Mouse (Mus musculus): Measurements from ENCODE around the gene Birc6. TPM values are rescaled to one million over a fixed set of nuclear protein-coding genes. Genes with fewer than 3 reads are reported as not detected.

Gene Birc6
- polyA plus RNA-seq, 2 experiments: 21.9 to 28.3 TPM

- Histone ChIP-seq H3K27me3 (ENCODE audit: control insufficient read depth, insufficient read depth, low read length) (no peaks in the 10 kb centered on the region), H3K4me3 (ENCODE audit: insufficient read depth in 1 of 2, low read depth in 2 of 2, low read length in 2 of 2) (no peak overlapping the region), H3K9me3 (ENCODE audit: control insufficient read depth, low read length) (no peaks in the 10 kb centered on the region), H3K4me2 (ENCODE audit: low read depth) (no peak overlapping the region), H3K36me3 (replicated peaks; ENCODE audit: control insufficient read depth, insufficient read depth, low read depth) (no peaks in the 10 kb centered on the region; the same call in 1 of the 2 replicates), H3K9ac (replicated peaks) (no peak overlapping the region), H3K27ac (no peak overlapping the region), H3K4me1 (replicated peaks; ENCODE audit: control insufficient read depth in 2 of 2, insufficient read depth in 2 of 2, low read length in 1 of 2) (no peaks in the 10 kb centered on the region)
- no peak for ATAC-seq (ENCODE audit: insufficient read depth)
- TF ChIP-seq EP300 (IDR thresholded peaks at IDR 0.05; ENCODE audit: low read depth) (no peak), CTCF (IDR thresholded peaks at IDR 0.05; ENCODE audit: low read depth) (no peak)
- 52% methylated on average over 11 of the region's 11 CpGs for WGBS (ENCODE audit: insufficient replicate concordance)
- no peak for DNase-seq (ENCODE audit: low read depth in 3 of 3, low spot score in 3 of 3)
Measured at GRCm38 (mm10) chr17:74735392-74735791, 207.3 kb downstream of the Birc6 start.

GRCm38 (mm10) chr17:74749659-74750058, 221.6 kb downstream of the Birc6 start:
- Histone ChIP-seq H3K9me3 (ENCODE audit: control insufficient read depth, low read length) (no peaks in the 10 kb centered on the region), H3K4me1 (replicated peaks; ENCODE audit: control insufficient read depth in 2 of 2, insufficient read depth in 2 of 2, low read length in 1 of 2) (no peaks in the 10 kb centered on the region), H3K4me3 (ENCODE audit: insufficient read depth in 1 of 2, low read depth in 2 of 2, low read length in 2 of 2) (no peak overlapping the region), H3K27ac (no peak overlapping the region), H3K27me3 (ENCODE audit: control insufficient read depth, insufficient read depth, low read length) (no peaks in the 10 kb centered on the region), H3K36me3 (replicated peaks; ENCODE audit: control insufficient read depth, insufficient read depth, low read depth) (no peaks in the 10 kb centered on the region; the same call in 1 of the 2 replicates), H3K9ac (replicated peaks) (no peak overlapping the region), H3K4me2 (ENCODE audit: low read depth) (no peak overlapping the region)
- 66% methylated on average over 1 of the region's 1 CpGs for WGBS (ENCODE audit: insufficient replicate concordance)
- TF ChIP-seq EP300 (IDR thresholded peaks at IDR 0.05; ENCODE audit: low read depth) (no peak), CTCF (IDR thresholded peaks at IDR 0.05; ENCODE audit: low read depth) (no peak)
- ATAC-seq (ENCODE audit: insufficient read depth) (no peak), DNase-seq (ENCODE audit: low read depth in 3 of 3, low spot score in 3 of 3) (no peak)

GRCm38 (mm10) chr17:74751026-74751425, 222.9 kb downstream of the Birc6 start:
- no peak overlapping the region for H3K4me3 ChIP-seq (ENCODE audit: insufficient read depth in 1 of 2, low read depth in 2 of 2, low read length in 2 of 2)
- H3K9ac ChIP-seq (replicated peaks): no peak overlapping the region
- ATAC-seq (ENCODE audit: insufficient read depth) (no peak), DNase-seq (ENCODE audit: low read depth in 3 of 3, low spot score in 3 of 3) (no peak)
- H3K36me3 ChIP-seq (replicated peaks; ENCODE audit: control insufficient read depth, insufficient read depth, low read depth): no peaks in the 10 kb centered on the region; the same call in 1 of the 2 replicates
- no peak overlapping the region for H3K4me2 ChIP-seq (ENCODE audit: low read depth)
- no peak for TF ChIP-seq CTCF (IDR thresholded peaks at IDR 0.05; ENCODE audit: low read depth)
- no peak for TF ChIP-seq EP300 (IDR thresholded peaks at IDR 0.05; ENCODE audit: low read depth)
- WGBS (ENCODE audit: insufficient replicate concordance): 74% methylated on average over 4 of the region's 4 CpGs
- no peaks in the 10 kb centered on the region for H3K9me3 ChIP-seq (ENCODE audit: control insufficient read depth, low read length)
- no peak overlapping the region for H3K27ac ChIP-seq
- H3K27me3 ChIP-seq (ENCODE audit: control insufficient read depth, insufficient read depth, low read length): no peaks in the 10 kb centered on the region
- no peaks in the 10 kb centered on the region for H3K4me1 ChIP-seq (replicated peaks; ENCODE audit: control insufficient read depth in 2 of 2, insufficient read depth in 2 of 2, low read length in 1 of 2)

Other genes with a start within 250 kb of the Birc6 start
- 24.4 and 38.8 TPM in 2 replicates for gene Memo1, start 232.8 kb upstream of the Birc6 start, polyA plus RNA-seq (2012; rRNA removed)
- gene Memo1, start 232.8 kb upstream of the Birc6 start, polyA plus RNA-seq (2014; fragmentation: Nextera tagmentation; extraction: Ambion mirVana): 111 and 116 TPM in 2 replicates
- gene Dpy30, start 204.4 kb upstream of the Birc6 start, polyA plus RNA-seq (2012; rRNA removed): 71.4 and 104 TPM in 2 replicates
- gene Dpy30, start 204.4 kb upstream of the Birc6 start, polyA plus RNA-seq (2014; fragmentation: Nextera tagmentation; extraction: Ambion mirVana): 145 and 149 TPM in 2 replicates
- gene Spast, start 189.3 kb upstream of the Birc6 start, polyA plus RNA-seq (2012; rRNA removed): 2.5 and 4.1 TPM in 2 replicates
- 5.4 and 6.8 TPM in 2 replicates for gene Spast, start 189.3 kb upstream of the Birc6 start, polyA plus RNA-seq (2014; fragmentation: Nextera tagmentation; extraction: Ambion mirVana)
- gene Slc30a6, start 132.7 kb upstream of the Birc6 start, polyA plus RNA-seq (2012; rRNA removed): 9.1 TPM in 2 replicates
- 14.9 and 15.9 TPM in 2 replicates for gene Slc30a6, start 132.7 kb upstream of the Birc6 start, polyA plus RNA-seq (2014; fragmentation: Nextera tagmentation; extraction: Ambion mirVana)
- 0.19 TPM in 2 replicates for gene Nlrc4, start 69.2 kb upstream of the Birc6 start, polyA plus RNA-seq (2012; rRNA removed)
- 0.17 and 0.19 TPM in 2 replicates for gene Nlrc4, start 69.2 kb upstream of the Birc6 start, polyA plus RNA-seq (2014; fragmentation: Nextera tagmentation; extraction: Ambion mirVana)
- 16.8 and 17.3 TPM in 2 replicates for gene Yipf4, start 38.8 kb upstream of the Birc6 start, polyA plus RNA-seq (2012; rRNA removed)
- 68.4 and 74.3 TPM in 2 replicates for gene Yipf4, start 38.8 kb upstream of the Birc6 start, polyA plus RNA-seq (2014; fragmentation: Nextera tagmentation; extraction: Ambion mirVana)
- 4.5 and 8.3 TPM in 2 replicates for gene Ttc27, start 189.4 kb downstream of the Birc6 start, polyA plus RNA-seq (2012; rRNA removed)
- 13.5 and 15.0 TPM in 2 replicates for gene Ttc27, start 189.4 kb downstream of the Birc6 start, polyA plus RNA-seq (2014; fragmentation: Nextera tagmentation; extraction: Ambion mirVana)